Mouse (Mus musculus) liver, adult 2 months (tissue): Measurements from ENCODE around the gene Tlr5. TPM values are rescaled to one million over a fixed set of nuclear protein-coding genes. Genes with fewer than 3 reads are reported as not detected.

Experiments
- DNase-seq: peaks from one replicate; pipeline ENCODE4 v3.0.0-alpha.2; 2011; ENCODE audit warnings: low read depth, low spot score; ENCODE audit errors: extremely low read depth
- H3K27ac ChIP-seq: fragments of 200-500 bp; replicated peaks from 2 replicates; pipeline ENCODE4 v1.5.1; 2012; ENCODE audit warnings: low read depth, mild to moderate bottlenecking, control low read depth, inconsistent platforms, low read length; ENCODE audit not compliant: insufficient read depth
- H3K27me3 ChIP-seq: fragments of 200-500 bp; 2 replicates; pipeline ENCODE4 v1.6.1; 2012; ENCODE audit warnings: mild to moderate bottlenecking, moderate library complexity, low read length, inconsistent platforms; ENCODE audit not compliant: control insufficient read depth, insufficient read depth
- H3K36me3 ChIP-seq: fragments of 200-500 bp; 2 replicates; pipeline ENCODE4 v1.6.1; 2012; ENCODE audit warnings: low read length, inconsistent platforms; ENCODE audit not compliant: control insufficient read depth, insufficient read depth
- H3K4me1 ChIP-seq: fragments of 200-500 bp; 2 replicates; pipeline ENCODE4 v1.6.1; 2011; ENCODE audit warnings: low read length; ENCODE audit not compliant: control insufficient read depth, insufficient read depth
- H3K4me3 ChIP-seq: fragments of 200-500 bp; 2 replicates; pipeline ENCODE4 v1.5.1; 2011; ENCODE audit warnings: low read depth, mild to moderate bottlenecking, control low read depth, low read length, moderate library complexity; ENCODE audit not compliant: insufficient read depth
- H3K79me2 ChIP-seq: fragments of 200-500 bp; 2 replicates; pipeline ENCODE4 v1.6.1; 2012; ENCODE audit warnings: inconsistent platforms, mild to moderate bottlenecking, low read length, moderate library complexity; ENCODE audit not compliant: control insufficient read depth, insufficient read depth
- H3K9ac ChIP-seq: fragments of 200-500 bp; 2 replicates; pipeline ENCODE4 v1.6.1; 2012; ENCODE audit warnings: low read depth, mild to moderate bottlenecking, control low read depth, inconsistent platforms, low read length
- CTCF ChIP-seq: fragments of 200-500 bp; IDR thresholded peaks from 2 replicates; pipeline ENCODE4 v1.5.1; 2011; ENCODE audit warnings: low read depth, low read length, control low read depth
- POLR2A ChIP-seq: fragments of 200-500 bp; IDR thresholded peaks from 2 replicates; pipeline ENCODE4 v1.6.1; 2011; ENCODE audit warnings: low read length, control low read depth; ENCODE audit not compliant: insufficient read depth; ENCODE audit errors: extremely low read depth
- WGBS: fragments of 180-500 bp; shearing (Covaris S2); methylation state at CpG from one replicate; pipeline ENCODE4 v1.1.7; 2018; 5-methylcytosine and 5-hydroxymethylcytosine counted together
- polyA plus RNA-seq: library from polyadenylated mRNA; depleted of rRNA; stranded (reverse); fragments of >200 nt; gene quantifications from 2 replicates; pipeline ENCODE4 v1.2.3, GENCODE M21; 2012
- total RNA-seq: library from RNA; depleted of rRNA; stranded (reverse); fragments of >200 nt; gene quantifications from 2 replicates; pipeline ENCODE4 v1.2.3, GENCODE M21; 2014

Gene Tlr5
- total and polyA plus RNA-seq, 2 experiments = 3.2 to 6.3 TPM

GRCm38 (mm10) chr1:182944638-182945037, 9.9 kb upstream of the Tlr5 start:
- H3K9ac ChIP-seq = no peak overlapping the region
- no peak overlapping the region for H3K4me3 ChIP-seq
- H3K4me1 ChIP-seq = no peaks in the 10 kb centered on the region
- DNase-seq = no peak
- no peaks in the 10 kb centered on the region for H3K27me3 ChIP-seq
- 67% methylated on average over 5 of the region's 5 CpGs for WGBS
- H3K79me2 ChIP-seq = no peaks in the 10 kb centered on the region
- no peak overlapping the region for H3K27ac ChIP-seq
- no peak for TF ChIP-seq CTCF
- no peak for TF ChIP-seq POLR2A
- no peaks in the 10 kb centered on the region for H3K36me3 ChIP-seq

DNA sequence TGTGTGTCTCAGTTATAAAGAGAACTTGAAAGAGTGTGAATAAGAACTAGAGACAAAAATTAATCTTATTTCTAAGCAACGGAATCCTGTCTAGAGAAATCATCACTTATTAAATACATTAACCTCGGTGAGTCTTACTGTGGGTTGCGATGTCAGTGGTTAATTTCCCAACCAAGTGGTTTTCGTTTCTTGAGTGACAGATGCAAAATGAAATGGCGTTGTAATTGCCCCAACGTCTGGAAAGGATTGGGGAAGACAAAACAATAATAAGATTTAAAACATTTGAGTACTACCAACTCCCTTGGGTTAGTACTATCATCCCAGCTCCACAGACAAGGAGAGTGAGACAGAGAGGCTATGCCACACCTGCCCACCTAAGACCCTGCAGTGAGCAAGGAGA, 9.0 kb upstream of the Tlr5 start:
- WGBS = 89% methylated on average over 6 of the region's 6 CpGs
- H3K36me3 ChIP-seq = no peaks in the 10 kb centered on the region

DNA sequence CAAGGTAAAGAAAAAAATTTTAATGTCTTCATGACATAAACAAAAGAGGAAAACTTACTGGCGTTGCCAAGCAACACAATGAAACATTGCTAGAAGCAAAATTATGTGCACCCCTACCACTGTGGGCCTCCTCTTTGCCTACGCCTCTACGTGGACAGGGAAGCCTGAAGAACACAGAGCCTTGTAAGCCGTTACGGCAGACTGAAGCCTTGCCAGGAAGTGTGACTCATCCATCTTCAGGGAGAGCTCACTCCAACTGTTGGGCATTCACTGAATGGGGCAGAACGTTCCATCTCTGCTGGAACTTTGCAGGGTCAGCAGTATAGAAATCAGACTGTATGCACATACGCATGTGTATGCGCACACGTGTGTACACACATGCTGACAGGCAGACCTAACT, 3.3 kb upstream of the Tlr5 start:
- H3K36me3 ChIP-seq = no peaks in the 10 kb centered on the region
- no peak overlapping the region for H3K4me3 ChIP-seq
- no peaks in the 10 kb centered on the region for H3K27me3 ChIP-seq
- H3K9ac ChIP-seq = no peak overlapping the region
- peaks cover 9% of the 10 kb centered on the region; the same call in 1 of the 2 replicates for H3K4me1 ChIP-seq
- TF ChIP-seq POLR2A (no peak), CTCF (no peak)
- no peak overlapping the region for H3K27ac ChIP-seq
- H3K79me2 ChIP-seq = no peaks in the 10 kb centered on the region
- 79% methylated on average over 9 of the region's 9 CpGs for WGBS
- DNase-seq = no peak

More for the DNA sequence above, 9.0 kb upstream of the Tlr5 start:
- Histone ChIP-seq H3K27ac (no peak overlapping the region), H3K4me3 (no peak overlapping the region), H3K9ac (no peak overlapping the region), H3K27me3 (no peaks in the 10 kb centered on the region), H3K79me2 (no peaks in the 10 kb centered on the region), H3K4me1 (no peaks in the 10 kb centered on the region)
- no peak for TF ChIP-seq CTCF
- TF ChIP-seq POLR2A = no peak
- DNase-seq = no peak

DNA sequence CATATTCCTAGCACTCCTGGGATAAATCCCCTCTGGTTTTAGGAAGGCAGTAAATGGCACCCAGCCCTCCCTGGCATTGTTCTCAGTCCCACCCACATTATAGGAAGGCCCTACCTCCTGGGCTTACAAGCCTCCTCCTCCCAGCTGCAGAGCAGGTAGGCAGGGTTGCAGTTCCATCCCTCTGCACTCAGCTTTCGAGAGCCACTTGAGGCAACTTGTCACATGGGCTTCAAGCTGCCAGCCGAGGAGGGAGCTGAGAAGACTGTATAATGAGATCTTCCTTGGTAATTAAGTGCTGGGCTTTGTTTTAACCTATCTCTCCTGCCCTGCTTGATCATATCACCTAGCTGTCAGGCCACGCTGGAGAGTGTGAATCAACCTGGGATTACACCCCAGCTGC, 1.4 kb upstream of the Tlr5 start:
- TF ChIP-seq CTCF (no peak), POLR2A (no peak)
- no peak for DNase-seq
- Histone ChIP-seq H3K9ac (no peak overlapping the region), H3K27ac (no peak overlapping the region), H3K36me3 (no peaks in the 10 kb centered on the region), H3K27me3 (no peaks in the 10 kb centered on the region), H3K4me3 (no peak overlapping the region), H3K4me1 (peaks cover 18% of the 10 kb centered on the region), H3K79me2 (no peaks in the 10 kb centered on the region)
- 76% methylated on average over 3 of the region's 3 CpGs for whole genome bisulfite sequencing

GRCm38 (mm10) chr1:182953667-182954066, 921 bp upstream of the Tlr5 start:
- H3K36me3 ChIP-seq = no peaks in the 10 kb centered on the region
- H3K27ac ChIP-seq = no peak overlapping the region
- no peak overlapping the region for H3K4me3 ChIP-seq
- no peaks in the 10 kb centered on the region for H3K79me2 ChIP-seq
- peaks cover 22% of the 10 kb centered on the region for H3K4me1 ChIP-seq
- H3K27me3 ChIP-seq = no peaks in the 10 kb centered on the region
- no peak for TF ChIP-seq CTCF
- TF ChIP-seq POLR2A = no peak
- no peak for DNase-seq
- no peak overlapping the region for H3K9ac ChIP-seq
- 80% methylated on average over 4 of the region's 4 CpGs for WGBS

DNA sequence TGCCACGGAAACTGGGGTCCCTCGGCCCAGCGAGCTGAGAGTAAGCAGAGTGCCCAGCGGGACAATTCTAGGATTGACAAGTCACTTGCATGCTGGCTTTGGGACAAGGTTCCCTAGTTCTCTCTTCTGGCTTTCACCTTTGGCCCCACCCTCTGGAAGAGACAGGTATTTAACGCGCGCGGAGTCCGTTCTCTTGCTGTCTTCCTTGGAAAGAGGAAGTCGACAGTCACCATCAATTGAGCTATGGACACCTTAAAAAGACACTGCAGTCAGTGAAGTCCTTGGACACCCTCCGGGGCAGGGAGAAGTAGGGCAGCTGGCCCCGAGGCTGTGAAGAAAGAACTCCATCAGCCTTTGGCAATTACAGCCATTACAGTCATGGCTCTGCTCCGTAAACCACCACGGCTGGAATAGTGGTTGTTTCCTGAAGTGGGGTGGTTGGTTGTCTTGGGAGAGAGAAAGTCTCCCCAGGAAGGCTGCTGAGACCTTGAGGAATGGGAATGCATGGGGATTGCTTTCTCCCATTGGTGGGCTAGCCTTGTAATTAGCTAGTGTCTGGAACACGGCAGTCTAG, 546 bp downstream of the Tlr5 start:
- 12% methylated on average over 15 of the region's 15 CpGs for WGBS
- H3K9ac ChIP-seq = peak overlapping the region; percentile 69
- peak overlapping the region; percentile 73 for H3K4me3 ChIP-seq
- H3K79me2 ChIP-seq = no peaks in the 10 kb centered on the region
- H3K27ac ChIP-seq = peak overlapping the region; percentile 58
- peaks cover 28% of the 10 kb centered on the region for H3K4me1 ChIP-seq
- no peaks in the 10 kb centered on the region for H3K36me3 ChIP-seq
- H3K27me3 ChIP-seq = no peaks in the 10 kb centered on the region
- peak; percentile 77 for DNase-seq
- TF ChIP-seq POLR2A = no peak
- peak; percentile 4; the same call in 1 of the 2 replicates for TF ChIP-seq CTCF
